Mouse (Mus musculus) heart, embryonic 10.5 days (tissue): ENCODE results near the gene Iqcb1. TPM values are rescaled to one million over a fixed set of nuclear protein-coding genes. Genes with fewer than 3 reads are reported as not detected.

ENCODE experiments used
- DNase-seq: peaks from one replicate; pipeline ENCODE4 v3.0.0-alpha.2; 2017; ENCODE audit warnings: low spot score
- H3K27ac ChIP-seq: fragments of 300-500 bp; sonication (generic); 2 replicates; pipeline ENCODE4 v1.5.1; 2016; ENCODE audit warnings: mild to moderate bottlenecking
- H3K27me3 ChIP-seq: fragments of 300-500 bp; sonication (generic); 2 replicates; pipeline ENCODE4 v1.6.1; 2016; ENCODE audit warnings: mild to moderate bottlenecking; ENCODE audit not compliant: poor library complexity, insufficient read depth, severe bottlenecking
- H3K36me3 ChIP-seq: fragments of 300-500 bp; sonication (generic); 2 replicates; pipeline ENCODE4 v1.6.1; 2016; ENCODE audit warnings: mild to moderate bottlenecking, moderate library complexity
- H3K4me1 ChIP-seq: fragments of 300-500 bp; sonication (generic); 2 replicates; pipeline ENCODE4 v1.6.1; 2016; ENCODE audit warnings: mild to moderate bottlenecking
- H3K4me3 ChIP-seq: fragments of 300-500 bp; sonication (generic); 2 replicates; pipeline ENCODE4 v1.5.1; 2016; ENCODE audit warnings: mild to moderate bottlenecking, moderate library complexity
- H3K9me3 ChIP-seq: fragments of 300-500 bp; sonication (generic); 2 replicates; pipeline ENCODE4 v1.6.1; 2016; ENCODE audit warnings: mild to moderate bottlenecking, moderate library complexity
- WGBS: fragments of 180-500 bp; shearing (Covaris S2); methylation state at CpG from one replicate; pipeline ENCODE4 v1.1.7; 2016; 5-methylcytosine and 5-hydroxymethylcytosine counted together
- polyA plus RNA-seq: library from polyadenylated mRNA; unstranded; fragments of >200 nt; fragmentation: Nextera tagmentation; extraction: Ambion mirVana; gene quantifications from 2 replicates; pipeline ENCODE4 v1.2.1, GENCODE M21; 2016

The Iqcb1 gene
- polyA plus RNA-seq, 1 experiment from 2014 or later: 47.8 TPM

DNA sequence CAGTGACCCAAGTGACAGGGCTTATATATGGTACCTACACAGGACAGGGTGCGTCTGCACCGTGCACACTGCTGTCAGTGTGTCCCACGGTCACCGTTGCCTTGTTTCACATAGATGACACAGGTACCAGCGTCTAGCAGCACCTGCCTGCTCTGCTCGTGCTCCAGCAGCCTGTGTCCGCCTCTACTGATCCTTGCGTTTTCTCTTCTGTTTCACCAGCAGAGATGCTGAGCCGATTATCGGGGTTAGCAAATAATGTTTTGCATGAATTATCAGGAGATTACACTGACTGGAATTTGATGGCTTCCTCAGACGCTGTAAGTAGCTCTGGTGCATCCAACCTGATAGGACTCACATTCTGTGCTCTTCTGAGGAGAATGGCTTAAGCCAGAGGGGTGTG lies 57.7 kb downstream of the Iqcb1 start:
- Histone ChIP-seq H3K4me3 (no peak overlapping the region), H3K9me3 (no peaks in the 10 kb centered on the region), H3K27ac (no peak overlapping the region), H3K4me1 (no peaks in the 10 kb centered on the region), H3K36me3 (peaks cover 40% of the 10 kb centered on the region), H3K27me3 (no peaks in the 10 kb centered on the region)
- WGBS: 89% methylated on average over 11 of the region's 11 CpGs
- DNase-seq: no peak

DNA sequence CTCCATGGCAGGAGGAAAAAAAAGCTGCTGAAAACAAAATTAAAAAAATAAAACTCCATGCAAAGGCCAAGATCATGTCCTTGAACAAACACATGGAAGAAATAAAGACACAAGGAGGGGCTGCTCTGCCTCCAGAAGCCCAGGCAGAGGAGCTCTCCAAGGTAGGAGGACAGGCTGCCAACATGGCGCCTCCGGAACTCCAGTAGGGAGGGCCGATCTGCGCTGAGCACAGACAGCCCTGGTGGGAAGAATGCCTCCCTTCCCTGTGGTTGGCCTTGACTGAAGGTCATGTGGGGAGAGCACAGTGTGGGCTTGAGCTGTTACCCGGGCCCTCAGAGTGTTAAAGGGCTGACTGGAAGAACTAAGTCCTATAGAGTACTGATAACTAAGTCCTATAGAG lies 59.4 kb downstream of the Iqcb1 start:
- DNase-seq: no peak
- Histone ChIP-seq H3K4me3 (no peak overlapping the region), H3K36me3 (peaks cover 56% of the 10 kb centered on the region), H3K4me1 (no peaks in the 10 kb centered on the region), H3K27me3 (no peaks in the 10 kb centered on the region), H3K9me3 (no peaks in the 10 kb centered on the region), H3K27ac (no peak overlapping the region)
- WGBS: 82% methylated on average over 5 of the region's 5 CpGs

DNA sequence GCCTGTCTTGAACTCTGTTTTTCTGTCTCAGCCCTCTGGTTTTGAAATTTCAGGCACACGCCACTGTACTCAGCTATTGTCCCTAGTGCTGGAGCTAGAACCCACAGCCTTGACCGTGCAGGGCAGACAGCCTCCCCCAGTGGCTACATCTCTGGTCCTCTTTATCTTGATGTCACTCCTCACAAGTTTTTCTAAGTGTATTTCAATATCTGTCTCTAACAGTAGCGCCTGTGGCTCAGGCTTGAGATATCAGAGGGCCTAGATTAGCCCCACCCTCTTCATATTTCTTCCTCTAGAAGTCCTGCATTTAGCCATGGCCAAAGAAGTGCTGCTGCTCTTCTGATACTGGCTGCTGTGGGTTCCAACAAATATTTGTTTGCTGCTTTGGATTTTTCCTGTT lies 62.4 kb downstream of the Iqcb1 start:
- Histone ChIP-seq H3K27ac (no peak overlapping the region), H3K36me3 (peaks cover 82% of the 10 kb centered on the region), H3K4me1 (no peaks in the 10 kb centered on the region), H3K27me3 (no peaks in the 10 kb centered on the region), H3K4me3 (no peak overlapping the region), H3K9me3 (no peaks in the 10 kb centered on the region)
- 84% methylated on average over 3 of the region's 3 CpGs for WGBS
- no peak for DNase-seq

DNA sequence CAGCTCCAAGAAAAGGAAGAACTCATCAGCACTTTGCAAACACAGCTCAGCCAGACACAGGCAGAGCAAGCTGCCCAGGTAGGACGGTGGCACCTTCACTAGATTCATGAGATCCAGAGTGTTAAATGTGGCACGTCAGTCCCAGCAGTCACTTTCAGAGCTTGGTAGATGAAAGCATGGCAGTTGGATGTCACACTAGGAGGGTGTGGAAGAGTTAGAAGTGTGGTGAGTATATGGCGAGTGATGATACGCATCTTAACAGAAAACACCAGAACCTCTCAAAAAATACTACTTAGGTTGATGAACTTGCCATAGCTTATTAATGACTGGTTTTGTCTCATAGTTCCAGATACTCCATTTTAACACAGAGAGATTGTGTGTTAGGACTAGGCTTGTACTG lies 63.2 kb downstream of the Iqcb1 start:
- no peaks in the 10 kb centered on the region for H3K27me3 ChIP-seq
- peaks cover 83% of the 10 kb centered on the region for H3K36me3 ChIP-seq
- no peaks in the 10 kb centered on the region for H3K9me3 ChIP-seq
- no peak overlapping the region for H3K27ac ChIP-seq
- no peaks in the 10 kb centered on the region for H3K4me1 ChIP-seq
- no peak for DNase-seq
- no peak overlapping the region for H3K4me3 ChIP-seq
- WGBS: 96% methylated on average over 4 of the region's 4 CpGs

DNA sequence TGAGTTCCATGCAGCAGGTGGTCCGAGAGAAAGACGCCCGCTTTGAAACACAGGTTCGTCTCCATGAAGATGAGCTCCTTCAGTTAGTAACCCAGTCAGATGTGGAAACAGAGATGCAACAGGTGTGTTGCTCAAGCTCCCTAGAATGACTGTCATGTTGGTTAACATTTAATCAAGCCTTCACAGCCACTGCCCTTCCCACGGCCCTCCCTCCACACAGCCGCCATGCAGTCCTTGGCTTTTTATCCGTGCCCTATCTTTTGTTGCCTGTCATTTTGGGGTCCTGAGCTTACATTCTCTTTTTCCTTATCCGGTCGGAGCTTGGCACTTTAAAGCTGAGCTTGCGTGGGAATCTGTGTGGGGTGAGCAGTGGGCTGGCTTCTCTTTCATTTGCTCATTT lies 65.1 kb downstream of the Iqcb1 start:
- H3K4me1 ChIP-seq: no peaks in the 10 kb centered on the region
- no peaks in the 10 kb centered on the region for H3K27me3 ChIP-seq
- no peak for DNase-seq
- H3K27ac ChIP-seq: no peak overlapping the region
- H3K4me3 ChIP-seq: no peak overlapping the region
- 86% methylated on average over 10 of the region's 10 CpGs for WGBS
- no peaks in the 10 kb centered on the region for H3K9me3 ChIP-seq
- peaks cover 87% of the 10 kb centered on the region for H3K36me3 ChIP-seq

DNA sequence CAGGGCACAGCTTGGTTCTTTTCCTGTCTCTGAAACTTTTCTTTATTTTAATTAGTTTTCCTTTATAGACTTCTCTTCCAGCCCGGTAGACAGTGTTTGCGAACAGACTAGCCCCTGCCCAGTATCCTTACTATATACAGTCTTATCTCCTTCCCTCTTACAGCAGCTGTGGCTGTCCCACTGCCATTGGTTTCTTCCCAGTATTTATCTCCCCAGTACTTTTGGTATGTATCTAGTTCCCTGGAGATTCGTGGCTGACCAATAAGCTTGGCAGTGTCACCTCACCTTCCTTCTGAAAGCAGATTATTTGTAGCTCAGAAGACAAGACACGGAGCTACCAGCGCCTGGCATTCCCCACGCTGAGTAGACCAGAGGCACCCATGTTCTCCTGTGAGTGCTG lies 68.5 kb downstream of the Iqcb1 start:
- no peak overlapping the region for H3K27ac ChIP-seq
- no peak overlapping the region for H3K4me3 ChIP-seq
- DNase-seq: no peak
- H3K27me3 ChIP-seq: no peaks in the 10 kb centered on the region
- H3K4me1 ChIP-seq: no peaks in the 10 kb centered on the region
- WGBS: 74% methylated on average over 6 of the region's 6 CpGs
- H3K36me3 ChIP-seq: peaks cover 92% of the 10 kb centered on the region
- no peaks in the 10 kb centered on the region for H3K9me3 ChIP-seq

DNA sequence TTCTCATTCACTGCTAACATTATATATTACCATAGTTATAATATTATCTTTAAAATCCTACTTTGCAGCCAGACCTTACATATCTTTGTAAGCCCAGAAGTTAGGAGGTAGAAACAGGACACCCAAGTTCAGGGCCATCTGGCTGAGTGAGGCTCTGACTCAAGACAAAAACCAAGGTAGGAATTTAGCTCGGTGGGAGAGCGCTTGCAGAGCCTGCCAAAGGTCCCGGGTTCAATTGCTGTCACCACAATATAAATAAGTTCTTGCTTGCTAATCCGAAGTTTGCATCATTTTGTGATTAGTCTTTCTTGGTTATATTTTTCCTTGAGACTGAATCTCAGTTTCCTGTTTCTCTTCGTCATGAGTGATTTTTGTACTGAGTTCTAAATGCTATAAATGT lies 75.0 kb downstream of the Iqcb1 start:
- H3K9me3 ChIP-seq: no peaks in the 10 kb centered on the region
- H3K4me3 ChIP-seq: no peak overlapping the region
- peaks cover 67% of the 10 kb centered on the region for H3K36me3 ChIP-seq
- 91% methylated on average over 5 of the region's 5 CpGs for WGBS
- DNase-seq: no peak
- H3K27me3 ChIP-seq: no peaks in the 10 kb centered on the region
- no peaks in the 10 kb centered on the region for H3K4me1 ChIP-seq
- H3K27ac ChIP-seq: no peak overlapping the region

DNA sequence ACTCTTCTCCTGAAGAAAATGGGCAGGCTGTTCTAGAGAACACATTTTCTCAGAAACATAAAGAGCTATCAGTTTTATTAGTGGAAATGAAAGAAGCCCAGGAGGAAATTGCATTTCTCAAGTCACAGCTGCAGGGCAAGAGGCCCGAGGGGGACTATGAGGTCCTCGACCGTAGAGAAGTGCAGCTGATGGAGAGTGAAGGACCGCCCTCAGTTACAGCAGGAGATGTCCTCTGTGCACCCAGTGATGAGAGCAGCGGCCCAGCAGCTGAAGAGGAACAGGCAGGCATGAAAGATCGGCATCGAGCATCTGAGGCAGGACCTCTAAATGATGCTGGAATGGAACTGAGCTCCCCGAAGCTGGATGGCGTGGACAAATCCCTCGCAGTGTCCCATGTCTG lies 83.7 kb downstream of the Iqcb1 start:
- H3K4me1 ChIP-seq: peaks cover 4% of the 10 kb centered on the region; the same call in 1 of the 2 replicates
- H3K27ac ChIP-seq: no peak overlapping the region
- WGBS: 91% methylated on average over 10 of the region's 10 CpGs
- no peaks in the 10 kb centered on the region for H3K27me3 ChIP-seq
- DNase-seq: peak; percentile 72
- H3K36me3 ChIP-seq: peaks cover 77% of the 10 kb centered on the region
- no peak overlapping the region for H3K4me3 ChIP-seq
- H3K9me3 ChIP-seq: no peaks in the 10 kb centered on the region

DNA sequence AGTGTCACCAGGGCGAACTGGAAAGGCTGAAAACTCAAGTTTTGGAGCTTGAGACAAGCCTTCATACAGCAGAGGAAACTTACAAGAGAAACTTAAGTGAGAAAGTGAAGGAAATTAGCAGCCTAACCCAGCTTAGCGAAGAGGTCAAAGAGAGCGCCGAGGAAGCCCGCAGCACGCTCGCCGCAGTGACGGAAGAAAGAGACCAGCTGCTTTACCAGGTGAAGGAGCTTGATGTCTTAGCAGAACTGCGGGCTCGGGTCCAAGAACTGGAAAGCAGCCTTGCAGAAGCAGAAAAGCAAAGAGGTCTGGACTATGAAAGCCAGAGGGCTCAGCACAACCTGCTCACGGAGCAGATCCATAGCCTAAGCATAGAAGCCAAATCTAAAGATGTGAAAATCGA lies 84.1 kb downstream of the Iqcb1 start:
- 94% methylated on average over 13 of the region's 13 CpGs for WGBS
- H3K4me1 ChIP-seq: peaks cover 4% of the 10 kb centered on the region; the same call in 1 of the 2 replicates
- H3K9me3 ChIP-seq: no peaks in the 10 kb centered on the region
- no peak for DNase-seq
- no peak overlapping the region for H3K27ac ChIP-seq
- no peak overlapping the region for H3K4me3 ChIP-seq
- H3K36me3 ChIP-seq: peaks cover 77% of the 10 kb centered on the region
- no peaks in the 10 kb centered on the region for H3K27me3 ChIP-seq

DNA sequence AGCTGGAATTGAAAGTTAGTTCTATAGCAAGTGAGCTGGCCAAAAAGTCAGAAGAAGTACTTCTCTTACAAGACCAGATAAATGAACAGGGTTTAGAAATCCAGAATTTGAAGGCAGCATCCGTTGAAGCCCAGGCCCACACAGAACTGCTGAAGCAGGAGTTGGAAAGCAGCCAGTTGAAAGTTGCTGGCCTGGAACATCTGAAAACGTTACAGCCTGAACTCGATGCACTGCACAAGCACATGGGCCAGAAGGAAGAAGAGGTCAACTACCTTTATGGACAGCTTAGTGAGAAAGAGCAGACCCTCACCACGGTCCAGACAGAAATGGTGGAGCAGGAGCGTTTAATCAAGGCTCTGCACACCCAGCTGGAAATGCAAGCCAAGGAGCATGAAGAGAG lies 86.0 kb downstream of the Iqcb1 start:
- WGBS: 89% methylated on average over 5 of the region's 5 CpGs
- H3K36me3 ChIP-seq: peaks cover 79% of the 10 kb centered on the region
- DNase-seq: no peak

DNA sequence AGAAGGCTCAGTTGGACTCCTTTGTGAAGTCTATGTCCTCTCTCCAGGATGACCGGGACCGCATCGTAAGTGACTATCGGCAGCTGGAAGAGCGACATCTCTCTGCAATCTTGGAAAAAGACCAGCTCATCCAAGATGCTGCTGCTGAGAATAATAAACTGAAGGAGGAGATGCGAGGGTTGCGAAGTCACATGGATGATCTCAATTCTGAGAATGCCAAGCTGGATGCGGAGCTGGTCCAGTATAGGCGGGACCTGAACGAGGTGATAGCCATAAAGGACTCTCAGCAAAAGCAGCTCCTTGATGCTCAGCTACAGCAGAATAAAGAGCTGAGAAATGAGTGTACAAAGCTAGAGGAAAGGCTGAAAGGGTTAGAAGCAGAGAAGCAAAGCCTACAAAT lies 90.3 kb downstream of the Iqcb1 start:
- 96% methylated on average over 10 of the region's 10 CpGs for WGBS
- no peaks in the 10 kb centered on the region for H3K27me3 ChIP-seq
- peak; percentile 19 for DNase-seq
- no peaks in the 10 kb centered on the region for H3K4me1 ChIP-seq
- no peaks in the 10 kb centered on the region for H3K9me3 ChIP-seq
- H3K4me3 ChIP-seq: no peak overlapping the region
- H3K27ac ChIP-seq: no peak overlapping the region
- peaks cover 72% of the 10 kb centered on the region for H3K36me3 ChIP-seq

More for the DNA sequence above, 86.0 kb downstream of the Iqcb1 start:
- Histone ChIP-seq H3K27ac (no peak overlapping the region), H3K4me1 (no peaks in the 10 kb centered on the region), H3K27me3 (no peaks in the 10 kb centered on the region), H3K9me3 (no peaks in the 10 kb centered on the region), H3K4me3 (no peak overlapping the region)

DNA sequence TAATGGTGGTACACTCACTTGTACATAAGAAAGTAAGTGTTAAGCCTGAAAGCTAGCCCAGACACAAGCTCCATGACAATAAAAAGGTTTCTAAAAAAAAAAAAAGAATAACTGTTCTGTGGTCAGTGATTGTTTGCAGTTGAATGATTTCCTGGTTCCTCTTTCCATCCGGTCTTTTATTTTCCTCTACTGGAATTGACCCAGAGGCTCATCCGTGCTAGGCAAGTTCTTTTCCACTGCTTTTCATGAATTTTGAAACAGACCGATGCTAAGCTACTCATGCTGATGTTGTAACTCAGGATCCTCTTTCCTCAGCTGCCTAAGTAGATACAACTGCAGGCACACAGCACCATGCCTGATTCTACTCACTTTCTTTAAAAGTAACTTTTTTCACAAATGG lies 92.2 kb downstream of the Iqcb1 start:
- Histone ChIP-seq H3K9me3 (no peaks in the 10 kb centered on the region), H3K27me3 (no peaks in the 10 kb centered on the region), H3K4me1 (no peaks in the 10 kb centered on the region), H3K27ac (no peak overlapping the region), H3K4me3 (no peak overlapping the region), H3K36me3 (peaks cover 67% of the 10 kb centered on the region)
- 80% methylated on average over 3 of the region's 3 CpGs for WGBS
- DNase-seq: peak; percentile 14

DNA sequence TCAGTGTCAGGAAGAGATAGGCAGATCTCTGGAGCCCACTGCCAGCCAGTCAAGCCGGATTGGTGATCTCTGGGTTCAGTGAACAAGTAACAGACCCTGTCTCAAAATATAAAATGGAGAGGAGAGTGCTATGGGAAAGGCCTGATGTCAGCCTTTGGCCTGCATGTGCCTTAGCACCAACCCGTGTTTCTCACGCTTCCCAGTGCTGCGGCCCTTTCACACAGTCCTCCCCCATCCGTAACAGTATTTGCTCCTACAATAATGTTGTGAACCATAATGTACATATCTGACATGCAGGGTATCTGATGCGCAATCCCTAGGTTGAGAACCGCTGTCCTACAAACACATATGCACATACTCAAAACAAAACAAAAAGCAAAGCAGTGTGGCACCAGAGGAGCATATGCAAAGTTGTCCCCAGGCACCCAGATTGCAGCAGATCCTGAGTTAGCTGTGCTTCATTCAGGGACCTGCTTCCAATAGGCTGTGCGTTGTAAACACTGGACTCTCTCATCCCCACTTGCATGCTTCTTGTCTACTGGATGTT lies 93.0 kb downstream of the Iqcb1 start:
- Histone ChIP-seq H3K27me3 (no peaks in the 10 kb centered on the region), H3K27ac (no peak overlapping the region), H3K36me3 (peaks cover 67% of the 10 kb centered on the region), H3K9me3 (no peaks in the 10 kb centered on the region), H3K4me3 (no peak overlapping the region), H3K4me1 (no peaks in the 10 kb centered on the region)
- DNase-seq: peak; percentile 52
- 89% methylated on average over 8 of the region's 8 CpGs for WGBS

DNA sequence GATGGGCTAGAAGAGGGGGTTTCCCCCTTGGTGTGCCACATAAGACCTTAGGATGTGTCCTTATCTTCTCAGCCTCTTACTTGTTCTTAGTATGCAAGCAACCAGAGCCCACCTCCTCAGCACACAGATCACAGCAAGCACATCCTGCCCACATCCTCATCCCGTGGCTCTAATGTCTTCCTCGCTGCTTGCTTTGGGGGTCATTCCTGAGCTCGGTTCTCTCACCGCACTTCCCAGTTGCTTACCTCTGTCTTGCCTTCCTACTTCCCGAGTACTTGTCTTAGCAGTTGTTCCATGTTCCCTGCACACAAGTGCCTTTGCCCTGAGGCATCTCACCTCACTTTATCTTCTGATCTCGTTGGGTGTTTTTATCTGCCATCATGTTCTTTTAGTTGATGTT lies 93.8 kb downstream of the Iqcb1 start:
- no peak overlapping the region for H3K27ac ChIP-seq
- no peaks in the 10 kb centered on the region for H3K9me3 ChIP-seq
- H3K36me3 ChIP-seq: peaks cover 69% of the 10 kb centered on the region
- no peak overlapping the region for H3K4me3 ChIP-seq
- H3K27me3 ChIP-seq: no peaks in the 10 kb centered on the region
- 81% methylated on average over 6 of the region's 6 CpGs for WGBS
- DNase-seq: peak; percentile 63
- no peaks in the 10 kb centered on the region for H3K4me1 ChIP-seq
